Mouse (Mus musculus): Measurements from ENCODE around the gene Phf21a. TPM values are rescaled to one million over a fixed set of nuclear protein-coding genes. Genes with fewer than 3 reads are reported as not detected.
"Not testable (repeated sequence)": the region's sequence is repeated elsewhere in the genome, so short reads cannot be mapped to it uniquely, and the experiment has no call there.

Gene Phf21a
- polyA plus RNA-seq, 1 experiment from 2014 or later = 46.5 TPM

- H3K9ac ChIP-seq = peak overlapping the region; percentile 80
Measured at GRCm38 (mm10) chr2:92388081-92388517, 295.2 kb downstream of the Phf21a start.

GRCm38 (mm10) chr2:92388891-92389641 is 296.1 kb downstream of the Phf21a start:
- H3K4me2 ChIP-seq = peak overlapping the region; percentile 89
- under 1% methylated on average over 55 of the region's 62 CpGs for WGBS
- H3K27me3 ChIP-seq = no peaks in the 10 kb centered on the region
- peak overlapping the region; percentile 75 for H3K4me3 ChIP-seq
- peaks cover 32% of the 10 kb centered on the region for H3K36me3 ChIP-seq
- peak; percentile 84 for ATAC-seq (ENCODE audit: insufficient number of reproducible peaks, insufficient read depth, low FRiP score, low TSS enrichment, low read depth)
- H3K9me3 ChIP-seq = no peaks in the 10 kb centered on the region
- peak overlapping the region; percentile 80 for H3K9ac ChIP-seq
- peaks cover 49% of the 10 kb centered on the region for H3K4me1 ChIP-seq
- peak overlapping the region; percentile 89 for H3K27ac ChIP-seq

More at GRCm38 (mm10) chr2:92388081-92388517, 295.2 kb downstream of the Phf21a start:
- no peak for ATAC-seq (ENCODE audit: insufficient number of reproducible peaks, insufficient read depth, low FRiP score, low TSS enrichment, low read depth)
- peak overlapping the region; percentile 75 for H3K4me3 ChIP-seq
- H3K27ac ChIP-seq = 0 out of 2 replicates have a peak overlapping the region, but pooled peaks have one; percentile 22
- no peaks in the 10 kb centered on the region for H3K27me3 ChIP-seq
- 54% methylated on average over 3 of the region's 3 CpGs for WGBS
- H3K36me3 ChIP-seq = peaks cover 42% of the 10 kb centered on the region
- H3K9me3 ChIP-seq = no peaks in the 10 kb centered on the region
- H3K4me2 ChIP-seq = peak overlapping the region; percentile 89
- H3K4me1 ChIP-seq = peaks cover 49% of the 10 kb centered on the region

- peaks cover 49% of the 10 kb centered on the region for H3K4me1 ChIP-seq
- peak overlapping the region; percentile 80 for H3K9ac ChIP-seq
- H3K27me3 ChIP-seq = no peaks in the 10 kb centered on the region
- H3K4me2 ChIP-seq = peak overlapping the region; percentile 89
- H3K36me3 ChIP-seq = peaks cover 26% of the 10 kb centered on the region
- peak overlapping the region; percentile 75 for H3K4me3 ChIP-seq
- no peaks in the 10 kb centered on the region for H3K9me3 ChIP-seq
- WGBS = 5% methylated on average over 10 of the region's 10 CpGs
- ATAC-seq (ENCODE audit: insufficient number of reproducible peaks, insufficient read depth, low FRiP score, low TSS enrichment, low read depth) = peak; percentile 6; the same call in 1 of the 2 replicates
- peak overlapping the region; percentile 89 for H3K27ac ChIP-seq
Measured at GRCm38 (mm10) chr2:92389645-92390044, 296.7 kb downstream of the Phf21a start.

GRCm38 (mm10) chr2:92390206-92390930 is 297.5 kb downstream of the Phf21a start:
- H3K27ac ChIP-seq = peak overlapping the region; percentile 89; the same call in 1 of the 2 replicates
- H3K9ac ChIP-seq = no peak overlapping the region
- WGBS = 80% methylated on average over 6 of the region's 6 CpGs
- H3K4me2 ChIP-seq = peak overlapping the region; percentile 89; the same call in 1 of the 2 replicates
- peaks cover 49% of the 10 kb centered on the region for H3K4me1 ChIP-seq
- ATAC-seq (ENCODE audit: insufficient number of reproducible peaks, insufficient read depth, low FRiP score, low TSS enrichment, low read depth) = no peak
- 0 out of 2 replicates have a peak overlapping the region, but pooled peaks have one; percentile 75 for H3K4me3 ChIP-seq
- H3K9me3 ChIP-seq = no peaks in the 10 kb centered on the region
- no peaks in the 10 kb centered on the region for H3K27me3 ChIP-seq
- H3K36me3 ChIP-seq = peaks cover 19% of the 10 kb centered on the region

- 88% methylated on average over 8 of the region's 8 CpGs for WGBS
- no peak overlapping the region for H3K4me2 ChIP-seq
- peaks cover 12% of the 10 kb centered on the region for H3K36me3 ChIP-seq
- H3K4me1 ChIP-seq = peaks cover 49% of the 10 kb centered on the region
- H3K4me3 ChIP-seq = no peak overlapping the region
- no peaks in the 10 kb centered on the region for H3K27me3 ChIP-seq
- H3K9ac ChIP-seq = no peak overlapping the region
- no peaks in the 10 kb centered on the region for H3K9me3 ChIP-seq
- H3K27ac ChIP-seq = no peak overlapping the region
- ATAC-seq (ENCODE audit: insufficient number of reproducible peaks, insufficient read depth, low FRiP score, low TSS enrichment, low read depth) = no peak
Measured at GRCm38 (mm10) chr2:92391116-92391515, 298.2 kb downstream of the Phf21a start.

- Histone ChIP-seq H3K27me3 (no peaks in the 10 kb centered on the region), H3K27ac (peak overlapping the region; percentile 74), H3K36me3 (peaks cover 5% of the 10 kb centered on the region), H3K4me1 (peaks cover 49% of the 10 kb centered on the region), H3K9ac (peak overlapping the region; percentile 71), H3K4me3 (peak overlapping the region; percentile 40), H3K9me3 (no peaks in the 10 kb centered on the region), H3K4me2 (peak overlapping the region; percentile 66)
- 27% methylated on average over 11 of the region's 11 CpGs for WGBS
- ATAC-seq (ENCODE audit: insufficient number of reproducible peaks, insufficient read depth, low FRiP score, low TSS enrichment, low read depth) = no peak
Measured at GRCm38 (mm10) chr2:92391703-92392317, 298.9 kb downstream of the Phf21a start.

- peak overlapping the region; percentile 74 for H3K27ac ChIP-seq
- no peak for ATAC-seq (ENCODE audit: insufficient number of reproducible peaks, insufficient read depth, low FRiP score, low TSS enrichment, low read depth)
- H3K9me3 ChIP-seq = no peaks in the 10 kb centered on the region
- H3K9ac ChIP-seq = peak overlapping the region; percentile 71
- no peaks in the 10 kb centered on the region for H3K27me3 ChIP-seq
- H3K4me2 ChIP-seq = peak overlapping the region; percentile 66
- H3K36me3 ChIP-seq = no peaks in the 10 kb centered on the region
- H3K4me3 ChIP-seq = peak overlapping the region; percentile 40
- peaks cover 47% of the 10 kb centered on the region for H3K4me1 ChIP-seq
- 2% methylated on average over 26 of the region's 26 CpGs for WGBS
Measured at GRCm38 (mm10) chr2:92392318-92393264, 299.7 kb downstream of the Phf21a start.

- Histone ChIP-seq H3K4me2 (no peak overlapping the region), H3K36me3 (no peaks in the 10 kb centered on the region), H3K4me1 (peaks cover 23% of the 10 kb centered on the region), H3K4me3 (no peak overlapping the region), H3K27ac (no peak overlapping the region), H3K9me3 (no peaks in the 10 kb centered on the region), H3K9ac (no peak overlapping the region), H3K27me3 (peaks cover 7% of the 10 kb centered on the region)
- ATAC-seq (ENCODE audit: insufficient number of reproducible peaks, insufficient read depth, low FRiP score, low TSS enrichment, low read depth) = no peak
- WGBS = 83% methylated on average over 3 of the region's 3 CpGs
Measured at GRCm38 (mm10) chr2:92395535-92395934, 302.6 kb downstream of the Phf21a start.

GRCm38 (mm10) chr2:92397436-92397835 is 304.5 kb downstream of the Phf21a start:
- H3K27ac ChIP-seq = no peak overlapping the region
- no peak overlapping the region for H3K4me3 ChIP-seq
- H3K4me1 ChIP-seq = peaks cover 15% of the 10 kb centered on the region
- ATAC-seq (ENCODE audit: insufficient number of reproducible peaks, insufficient read depth, low FRiP score, low TSS enrichment, low read depth) = no peak
- H3K9me3 ChIP-seq = no peaks in the 10 kb centered on the region
- no peaks in the 10 kb centered on the region for H3K36me3 ChIP-seq
- no peak overlapping the region for H3K9ac ChIP-seq
- H3K4me2 ChIP-seq = no peak overlapping the region
- H3K27me3 ChIP-seq = peaks cover 17% of the 10 kb centered on the region
- 77% methylated on average over 1 of the region's 1 CpGs for WGBS

GRCm38 (mm10) chr2:92399877-92400276 is 307.0 kb downstream of the Phf21a start:
- H3K4me3 ChIP-seq; ATAC-seq (ENCODE audit: insufficient number of reproducible peaks, insufficient read depth, low FRiP score, low TSS enrichment, low read depth); H3K4me1 ChIP-seq; H3K4me2 ChIP-seq; H3K9me3 ChIP-seq; H3K9ac ChIP-seq; H3K27ac ChIP-seq: not testable (repeated sequence)
- peaks cover 15% of the 10 kb centered on the region for H3K36me3 ChIP-seq
- WGBS = 73% methylated on average over 3 of the region's 4 CpGs
- peaks cover 17% of the 10 kb centered on the region for H3K27me3 ChIP-seq
